Mouse (Mus musculus) testis, adult 2 months (tissue): ENCODE measurements around the gene Mcm6.

Source experiments
- CTCF ChIP-seq: fragments of 200-500 bp; IDR thresholded peaks from 2 replicates; pipeline ENCODE4 v1.5.1; 2012; ENCODE audit warnings: low read depth, mild to moderate bottlenecking, inconsistent platforms, low read length, moderate library complexity; ENCODE audit not compliant: control insufficient read depth, insufficient read depth, insufficient replicate concordance
- POLR2A ChIP-seq: fragments of 200-500 bp; IDR thresholded peaks from 2 replicates; pipeline ENCODE4 v1.6.1; 2012; ENCODE audit warnings: low read depth, mild to moderate bottlenecking, inconsistent platforms, low read length, moderate library complexity; ENCODE audit not compliant: control insufficient read depth

- no peak for TF ChIP-seq CTCF
- TF ChIP-seq POLR2A: no peak
Measured at GRCm38 (mm10) chr1:128303900-128304299, 55.6 kb downstream of the Mcm6 start.
